15 mouse cellular contexts compared by ENCODE assay signal in genomic region chr7:121332532-121332931, GRCm38 (mm10). TPM values are rescaled to one million over a fixed set of nuclear protein-coding genes. Genes with fewer than 3 reads are reported as not detected.
"Had no signal": no experiment of that assay in that cellular context is flagged by ENCODE, and none has a peak within 500 bp of the region (broad histone marks: within the 10 kb centered on the region; RNA-seq: fewer than 3 reads in every experiment).

No protein-coding gene starts in this region.

- DNase-seq: kidney, adult 11 months; kidney, postnatal 10 days; kidney, postnatal 4 days; liver; lung, adult 2 months; lung, postnatal 36 days; thymus, adult 18-20 months; thymus, postnatal 25 days had no signal

- H3K4me2 ChIP-seq: limb, embryonic 12.5 days; liver, embryonic 15.5 days; neural tube, embryonic 12.5 days had no signal

- ATAC-seq: lung, postnatal 0 days had no signal

- H3K27me3 ChIP-seq: limb, embryonic 12.5 days; liver, embryonic 15.5 days; neural tube, embryonic 12.5 days had no signal

- H3K9ac ChIP-seq: limb, embryonic 12.5 days; liver, embryonic 15.5 days; neural tube, embryonic 12.5 days had no signal

- H3K4me3 ChIP-seq: layer of hippocampus, adult 2 months; limb, embryonic 12.5 days; liver, embryonic 15.5 days; neural tube, embryonic 12.5 days had no signal

- H3K36me3 ChIP-seq: limb, embryonic 12.5 days; liver, embryonic 15.5 days; neural tube, embryonic 12.5 days had no signal

- H3K9me3 ChIP-seq: limb, embryonic 12.5 days; liver, embryonic 15.5 days; neural tube, embryonic 12.5 days had no signal

- H3K27ac ChIP-seq: layer of hippocampus, adult 2 months; limb, embryonic 12.5 days; liver, embryonic 15.5 days; neural tube, embryonic 12.5 days had no signal

- H3K4me1 ChIP-seq: limb, embryonic 12.5 days; liver, embryonic 15.5 days; neural tube, embryonic 12.5 days had no signal

RNA-seq across cellular contexts. Expression of gene Hs3st2, which starts 59.1 kb away (rescaled TPM):
- total RNA-seq: megakaryocyte, adult 5-6 weeks; neutrophil, adult 5-6 weeks had no signal
- polyA plus RNA-seq: liver, embryonic 15.5 days; lung, adult 2 months; lung, postnatal 0 days had no signal
